Mouse (Mus musculus): ENCODE data around the gene G6pc.

DNA sequence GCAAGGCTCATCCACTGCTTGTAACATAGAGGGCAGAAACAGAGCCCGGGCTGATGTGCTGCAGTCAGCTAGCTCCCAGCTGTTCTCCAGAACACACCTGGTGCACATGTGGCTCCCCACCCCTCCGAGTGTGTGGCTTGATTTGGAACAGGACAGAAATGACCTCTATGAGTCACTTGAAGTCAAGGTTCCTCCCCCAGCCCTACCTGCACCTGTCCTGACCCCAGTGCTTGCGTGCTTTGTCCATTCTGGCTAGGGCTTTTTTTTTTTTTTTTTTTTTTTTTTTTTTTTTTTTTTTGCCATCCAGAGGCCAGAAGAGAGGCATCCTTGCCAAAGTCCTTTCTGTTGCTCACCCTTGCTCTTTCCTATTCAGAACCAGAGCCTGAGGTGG is 15.6 kb upstream of the G6pc start:
- no peak for TF ChIP-seq CTCF (IDR thresholded peaks at IDR 0.05; ENCODE audit: low read depth)
- no peak for TF ChIP-seq EP300 (IDR thresholded peaks at IDR 0.05; ENCODE audit: low read depth)

Data from liver, postnatal 0 days (tissue).